Mouse (Mus musculus): Measurements from ENCODE around the gene Nrg4. TPM values are rescaled to one million over a fixed set of nuclear protein-coding genes. Genes with fewer than 3 reads are reported as not detected.

Gene Nrg4
- polyA plus RNA-seq, 1 experiment from 2014 or later: 1.6 TPM

DNA sequence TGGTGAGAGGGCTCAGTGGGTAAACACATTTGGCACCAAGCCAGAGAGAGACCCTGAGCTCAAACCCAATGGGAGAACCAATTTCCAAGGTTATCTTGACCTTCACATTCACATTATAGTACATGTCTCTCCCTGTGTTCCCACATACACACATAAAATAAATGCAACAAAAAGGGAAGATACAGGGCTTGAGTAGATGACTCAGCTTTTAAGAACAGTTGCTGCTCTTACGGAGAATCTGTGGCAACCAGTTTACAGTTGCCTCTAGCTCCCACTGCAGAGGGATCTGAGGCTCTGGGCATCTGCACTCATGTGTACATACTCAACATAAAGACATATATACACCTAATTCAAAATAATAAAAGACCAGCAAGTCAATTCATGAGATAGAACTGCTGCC is 128.4 kb downstream of the Nrg4 start:
- no peak for ATAC-seq (replicated peaks; ENCODE audit: low FRiP score)
- H3K9me3 ChIP-seq (replicated peaks): no peaks in the 10 kb centered on the region
- H3K27me3 ChIP-seq: no peaks in the 10 kb centered on the region
- no peak overlapping the region for H3K4me3 ChIP-seq (replicated peaks)
- H3K36me3 ChIP-seq: peaks cover 36% of the 10 kb centered on the region
- H3K4me2 ChIP-seq: no peak overlapping the region
- WGBS: 94% methylated on average over 1 of the region's 1 CpGs
- no peak overlapping the region for H3K27ac ChIP-seq
- H3K4me1 ChIP-seq: no peaks in the 10 kb centered on the region
- H3K9ac ChIP-seq: no peak overlapping the region

- Histone ChIP-seq H3K4me3 (replicated peaks) (no peak overlapping the region), H3K9ac (no peak overlapping the region), H3K36me3 (peaks cover 37% of the 10 kb centered on the region), H3K27me3 (no peaks in the 10 kb centered on the region), H3K9me3 (replicated peaks) (no peaks in the 10 kb centered on the region), H3K4me1 (no peaks in the 10 kb centered on the region), H3K27ac (no peak overlapping the region), H3K4me2 (no peak overlapping the region)
- no peak for ATAC-seq (replicated peaks; ENCODE audit: low FRiP score)
- 90% methylated on average over 3 of the region's 3 CpGs for WGBS
These were observed 130.8 kb downstream of the Nrg4 start for GRCm38 (mm10) chr9:55195876-55196275.

GRCm38 (mm10) chr9:55174235-55174634 is 152.4 kb downstream of the Nrg4 start:
- Histone ChIP-seq H3K36me3 (peaks cover 14% of the 10 kb centered on the region; the same call in 1 of the 2 replicates), H3K9me3 (replicated peaks) (no peaks in the 10 kb centered on the region), H3K4me2 (no peak overlapping the region), H3K9ac (no peak overlapping the region), H3K4me1 (no peaks in the 10 kb centered on the region), H3K27me3 (no peaks in the 10 kb centered on the region), H3K4me3 (replicated peaks) (no peak overlapping the region), H3K27ac (no peak overlapping the region)
- 83% methylated on average over 2 of the region's 2 CpGs for WGBS
- no peak for ATAC-seq (replicated peaks; ENCODE audit: low FRiP score)

- no peak overlapping the region for H3K4me3 ChIP-seq (replicated peaks)
- H3K9ac ChIP-seq: no peak overlapping the region
- no peaks in the 10 kb centered on the region for H3K4me1 ChIP-seq
- H3K9me3 ChIP-seq (replicated peaks): no peaks in the 10 kb centered on the region
- no peaks in the 10 kb centered on the region for H3K27me3 ChIP-seq
- H3K36me3 ChIP-seq: peaks cover 16% of the 10 kb centered on the region; the same call in 1 of the 2 replicates
- no peak overlapping the region for H3K27ac ChIP-seq
- 100% methylated on average over 1 of the region's 1 CpGs for WGBS
- H3K4me2 ChIP-seq: no peak overlapping the region
- no peak for ATAC-seq (replicated peaks; ENCODE audit: low FRiP score)
These were observed 154.4 kb downstream of the Nrg4 start for GRCm38 (mm10) chr9:55172195-55172685.

GRCm38 (mm10) chr9:55170655-55171412 is 155.8 kb downstream of the Nrg4 start:
- no peak overlapping the region for H3K27ac ChIP-seq
- no peaks in the 10 kb centered on the region for H3K27me3 ChIP-seq
- no peaks in the 10 kb centered on the region for H3K9me3 ChIP-seq (replicated peaks)
- H3K9ac ChIP-seq: no peak overlapping the region
- H3K36me3 ChIP-seq: peaks cover 20% of the 10 kb centered on the region; the same call in 1 of the 2 replicates
- H3K4me3 ChIP-seq (replicated peaks): no peak overlapping the region
- no peak overlapping the region for H3K4me2 ChIP-seq
- 77% methylated on average over 7 of the region's 7 CpGs for WGBS
- no peak for ATAC-seq (replicated peaks; ENCODE audit: low FRiP score)
- no peaks in the 10 kb centered on the region for H3K4me1 ChIP-seq

Other genes with a start within 250 kb of the Nrg4 start
- gene Ube2q2, start 178.0 kb downstream of the Nrg4 start, polyA plus RNA-seq (2015; fragmentation: Nextera tagmentation; extraction: Ambion mirVana): 30.2 and 33.7 TPM in 2 replicates
- gene Fbxo22, start 117.9 kb downstream of the Nrg4 start, polyA plus RNA-seq (2015; fragmentation: Nextera tagmentation; extraction: Ambion mirVana): 69.5 and 69.6 TPM in 2 replicates
- gene Tmem266, start 69 bp upstream of the Nrg4 start, polyA plus RNA-seq (2015; fragmentation: Nextera tagmentation; extraction: Ambion mirVana): 0.23 and 0.29 TPM in 2 replicates
- 199 and 218 TPM in 2 replicates for gene Etfa, start 185.4 kb upstream of the Nrg4 start, polyA plus RNA-seq (2015; fragmentation: Nextera tagmentation; extraction: Ambion mirVana)
- gene Isl2, start 211.8 kb upstream of the Nrg4 start, polyA plus RNA-seq (2015; fragmentation: Nextera tagmentation; extraction: Ambion mirVana): 0.10 and 0.27 TPM in 2 replicates